Mouse (Mus musculus): ENCODE measurements around the gene Bex4. TPM values are rescaled to one million over a fixed set of nuclear protein-coding genes. Genes with fewer than 3 reads are reported as not detected.
"Not testable (repeated sequence)": the region's sequence is repeated elsewhere in the genome, so short reads cannot be mapped to it uniquely, and the experiment has no call there.

The Bex4 gene
- polyA plus RNA-seq, 1 experiment from 2014 or later, result 236 TPM

DNA sequence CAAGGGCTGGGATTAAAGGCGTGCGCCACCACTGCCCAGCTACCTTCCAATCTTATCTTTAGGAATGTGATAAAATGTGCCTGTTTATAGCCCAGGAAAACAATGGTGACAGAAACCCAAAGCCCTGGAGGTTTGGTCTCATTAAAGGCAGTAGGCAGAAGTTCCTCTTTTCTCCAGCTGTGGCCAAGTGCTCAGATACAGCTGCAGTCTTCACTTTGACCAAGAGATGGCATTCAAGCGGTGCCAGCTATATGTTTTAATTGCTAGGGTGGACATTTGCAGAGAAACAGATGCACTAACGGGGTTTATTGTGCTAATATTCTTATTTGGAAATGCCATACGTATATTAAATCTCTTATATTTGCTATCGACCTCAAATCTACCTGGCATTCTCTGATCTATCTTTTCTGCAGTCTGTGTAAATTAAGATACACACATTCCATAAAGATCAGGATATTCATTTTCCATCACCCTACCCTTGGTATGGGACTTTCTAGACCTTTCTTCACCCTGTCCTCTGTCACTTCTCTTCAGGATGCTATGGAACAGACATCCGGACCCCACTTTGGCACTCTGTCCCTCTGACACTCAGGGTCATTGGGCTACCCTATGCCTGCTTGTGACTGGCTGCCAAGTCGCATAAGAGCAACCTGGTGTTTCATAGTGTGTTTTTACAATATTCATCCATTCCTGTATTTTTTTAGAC, 11.6 kb upstream of the Bex4 start:
- Histone ChIP-seq H3K4me1 (ENCODE audit: control insufficient read depth, insufficient read depth, low read length) (no peaks in the 10 kb centered on the region), H3K36me3 (ENCODE audit: control insufficient read depth, insufficient read depth, low read length) (no peaks in the 10 kb centered on the region), H3K9ac (ENCODE audit: low read depth, low read length) (no peak overlapping the region), H3K27me3 (ENCODE audit: control insufficient read depth, insufficient read depth, low read length) (no peaks in the 10 kb centered on the region; the same call in 1 of the 2 replicates), H3K4me3 (ENCODE audit: low read depth, low read length) (no peak overlapping the region), H3K4me2 (no peak overlapping the region), H3K27ac (ENCODE audit: low read depth, low read length) (no peak overlapping the region), H3K9me3 (replicated peaks; ENCODE audit: control insufficient read depth, low read length) (no peaks in the 10 kb centered on the region)
- 45% methylated on average over 8 of the region's 8 CpGs for WGBS (ENCODE audit: insufficient replicate concordance)
- ATAC-seq (replicated peaks; ENCODE audit: insufficient number of reproducible peaks, low FRiP score, low TSS enrichment), result no peak

DNA sequence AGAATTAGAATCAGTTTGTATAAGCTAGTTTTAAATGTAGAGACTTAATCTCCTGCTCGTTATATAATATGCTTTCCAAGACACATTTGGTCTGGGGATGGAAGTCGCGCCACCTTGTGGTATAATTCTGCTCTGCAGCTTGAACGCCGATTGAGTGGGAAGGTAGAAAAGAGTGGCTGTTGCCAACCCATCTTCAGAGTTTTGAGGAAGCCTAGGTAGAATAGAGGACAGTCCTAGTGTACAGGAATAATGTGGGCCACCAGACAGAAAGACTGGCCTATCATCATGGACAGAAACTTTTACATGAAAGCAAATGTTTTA, 11.1 kb upstream of the Bex4 start:
- Histone ChIP-seq H3K9me3 (replicated peaks; ENCODE audit: control insufficient read depth, low read length) (no peaks in the 10 kb centered on the region), H3K27me3 (ENCODE audit: control insufficient read depth, insufficient read depth, low read length) (no peaks in the 10 kb centered on the region; the same call in 1 of the 2 replicates), H3K27ac (ENCODE audit: low read depth, low read length) (no peak overlapping the region), H3K4me2 (no peak overlapping the region), H3K9ac (ENCODE audit: low read depth, low read length) (no peak overlapping the region), H3K36me3 (ENCODE audit: control insufficient read depth, insufficient read depth, low read length) (no peaks in the 10 kb centered on the region), H3K4me1 (ENCODE audit: control insufficient read depth, insufficient read depth, low read length) (no peaks in the 10 kb centered on the region), H3K4me3 (ENCODE audit: low read depth, low read length) (no peak overlapping the region)
- 19% methylated on average over 5 of the region's 5 CpGs for WGBS (ENCODE audit: insufficient replicate concordance)
- no peak for ATAC-seq (replicated peaks; ENCODE audit: insufficient number of reproducible peaks, low FRiP score, low TSS enrichment)

- Histone ChIP-seq H3K4me3 (ENCODE audit: low read depth, low read length) (no peak overlapping the region), H3K27ac (ENCODE audit: low read depth, low read length) (no peak overlapping the region), H3K4me1 (ENCODE audit: control insufficient read depth, insufficient read depth, low read length) (no peaks in the 10 kb centered on the region), H3K36me3 (ENCODE audit: control insufficient read depth, insufficient read depth, low read length) (no peaks in the 10 kb centered on the region), H3K27me3 (ENCODE audit: control insufficient read depth, insufficient read depth, low read length) (no peaks in the 10 kb centered on the region), H3K4me2 (no peak overlapping the region), H3K9ac (ENCODE audit: low read depth, low read length) (no peak overlapping the region), H3K9me3 (replicated peaks; ENCODE audit: control insufficient read depth, low read length) (no peaks in the 10 kb centered on the region)
- 78% methylated on average over 4 of the region's 4 CpGs for WGBS (ENCODE audit: insufficient replicate concordance)
- peak; percentile 81 for ATAC-seq (replicated peaks; ENCODE audit: insufficient number of reproducible peaks, low FRiP score, low TSS enrichment)
These were observed 3.2 kb upstream of the Bex4 start for GRCm38 (mm10) chrX:136135559-136135958.

GRCm38 (mm10) chrX:136139640-136140004, 826 bp downstream of the Bex4 start:
- not testable (repeated sequence) for H3K9me3 ChIP-seq (replicated peaks; ENCODE audit: control insufficient read depth, low read length); H3K36me3 ChIP-seq (ENCODE audit: control insufficient read depth, insufficient read depth, low read length); H3K4me1 ChIP-seq (ENCODE audit: control insufficient read depth, insufficient read depth, low read length); H3K27ac ChIP-seq (ENCODE audit: low read depth, low read length); H3K27me3 ChIP-seq (ENCODE audit: control insufficient read depth, insufficient read depth, low read length)
- peak overlapping the region; percentile 43 for H3K4me3 ChIP-seq (ENCODE audit: low read depth, low read length)
- H3K4me2 ChIP-seq, result peak overlapping the region; percentile 55
- ATAC-seq (replicated peaks; ENCODE audit: insufficient number of reproducible peaks, low FRiP score, low TSS enrichment), result peak; percentile 10; the same call in 1 of the 2 replicates
- 19% methylated on average over 5 of the region's 5 CpGs for WGBS (ENCODE audit: insufficient replicate concordance)
- H3K9ac ChIP-seq (ENCODE audit: low read depth, low read length), result peak overlapping the region; percentile 62; the same call in 1 of the 2 replicates

- ATAC-seq (replicated peaks; ENCODE audit: insufficient number of reproducible peaks, low FRiP score, low TSS enrichment), result no peak
- H3K4me3 ChIP-seq (ENCODE audit: low read depth, low read length), result no peak overlapping the region
- H3K36me3 ChIP-seq (ENCODE audit: control insufficient read depth, insufficient read depth, low read length), result no peaks in the 10 kb centered on the region
- no peaks in the 10 kb centered on the region for H3K9me3 ChIP-seq (replicated peaks; ENCODE audit: control insufficient read depth, low read length)
- H3K4me1 ChIP-seq (ENCODE audit: control insufficient read depth, insufficient read depth, low read length), result no peaks in the 10 kb centered on the region
- H3K27me3 ChIP-seq (ENCODE audit: control insufficient read depth, insufficient read depth, low read length), result no peaks in the 10 kb centered on the region
- H3K9ac ChIP-seq (ENCODE audit: low read depth, low read length), result no peak overlapping the region
- H3K27ac ChIP-seq (ENCODE audit: low read depth, low read length), result no peak overlapping the region
- no peak overlapping the region for H3K4me2 ChIP-seq
- 70% methylated on average over 5 of the region's 5 CpGs for WGBS (ENCODE audit: insufficient replicate concordance)
These were observed 2.6 kb downstream of the Bex4 start for GRCm38 (mm10) chrX:136141385-136141784.

DNA sequence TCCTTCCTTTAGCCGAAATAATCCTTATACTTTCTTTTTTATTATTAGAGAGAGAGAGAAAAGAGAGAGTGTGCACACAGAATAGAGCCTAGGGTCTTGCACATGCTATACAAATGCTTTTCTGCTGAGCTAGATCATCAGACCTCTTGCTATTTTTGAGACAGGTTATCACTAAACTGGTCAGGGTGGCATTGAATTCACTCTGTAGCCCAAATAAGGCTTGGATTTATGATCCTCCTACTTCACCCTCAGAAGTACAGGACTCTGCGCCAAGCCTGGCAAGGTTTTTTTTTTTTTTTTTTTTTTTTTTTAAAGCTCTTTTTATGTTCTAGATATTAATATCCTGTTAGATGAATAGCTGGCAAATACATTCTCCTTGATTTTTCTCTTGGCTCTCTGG, 4.9 kb downstream of the Bex4 start:
- WGBS (ENCODE audit: insufficient replicate concordance), result 45% methylated on average over 2 of the region's 2 CpGs
- Histone ChIP-seq H3K4me3 (ENCODE audit: low read depth, low read length) (no peak overlapping the region), H3K4me1 (ENCODE audit: control insufficient read depth, insufficient read depth, low read length) (no peaks in the 10 kb centered on the region), H3K36me3 (ENCODE audit: control insufficient read depth, insufficient read depth, low read length) (no peaks in the 10 kb centered on the region), H3K4me2 (peak overlapping the region; percentile 45), H3K9ac (ENCODE audit: low read depth, low read length) (no peak overlapping the region), H3K27me3 (ENCODE audit: control insufficient read depth, insufficient read depth, low read length) (no peaks in the 10 kb centered on the region), H3K9me3 (replicated peaks; ENCODE audit: control insufficient read depth, low read length) (no peaks in the 10 kb centered on the region), H3K27ac (ENCODE audit: low read depth, low read length) (peak overlapping the region; percentile 81)
- ATAC-seq (replicated peaks; ENCODE audit: insufficient number of reproducible peaks, low FRiP score, low TSS enrichment), result no peak

GRCm38 (mm10) chrX:136144195-136144594, 5.4 kb downstream of the Bex4 start:
- Histone ChIP-seq H3K27me3 (ENCODE audit: control insufficient read depth, insufficient read depth, low read length) (no peaks in the 10 kb centered on the region), H3K4me3 (ENCODE audit: low read depth, low read length) (no peak overlapping the region), H3K4me1 (ENCODE audit: control insufficient read depth, insufficient read depth, low read length) (no peaks in the 10 kb centered on the region), H3K4me2 (peak overlapping the region; percentile 45), H3K9me3 (replicated peaks; ENCODE audit: control insufficient read depth, low read length) (no peaks in the 10 kb centered on the region), H3K27ac (ENCODE audit: low read depth, low read length) (peak overlapping the region; percentile 81), H3K9ac (ENCODE audit: low read depth, low read length) (no peak overlapping the region), H3K36me3 (ENCODE audit: control insufficient read depth, insufficient read depth, low read length) (no peaks in the 10 kb centered on the region)
- 39% methylated on average over 7 of the region's 7 CpGs for WGBS (ENCODE audit: insufficient replicate concordance)
- no peak for ATAC-seq (replicated peaks; ENCODE audit: insufficient number of reproducible peaks, low FRiP score, low TSS enrichment)

DNA sequence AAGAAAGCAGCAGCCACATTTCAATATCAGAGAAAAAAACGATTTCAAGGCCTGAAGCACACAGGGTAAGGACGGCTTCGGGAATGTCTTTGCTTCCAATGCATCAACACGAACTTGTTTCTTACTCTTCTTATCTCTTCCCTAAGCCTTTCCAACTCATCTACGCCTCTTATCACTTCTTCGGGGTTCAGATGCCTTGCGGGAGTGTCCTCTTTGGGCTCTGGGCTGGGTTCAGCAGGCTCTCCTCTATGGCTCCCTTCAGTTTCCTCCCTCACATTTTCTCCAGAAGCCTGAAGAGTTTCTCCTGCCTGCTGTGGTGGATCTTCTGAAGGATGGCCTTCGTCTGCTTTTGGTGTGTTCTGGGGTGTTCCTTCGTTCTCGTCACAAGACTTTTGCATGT, 31.8 kb downstream of the Bex4 start:
- peak overlapping the region; percentile 68 for H3K4me2 ChIP-seq
- H3K36me3 ChIP-seq (ENCODE audit: control insufficient read depth, insufficient read depth, low read length), result no peaks in the 10 kb centered on the region
- no peaks in the 10 kb centered on the region for H3K27me3 ChIP-seq (ENCODE audit: control insufficient read depth, insufficient read depth, low read length)
- peak overlapping the region; percentile 63 for H3K4me3 ChIP-seq (ENCODE audit: low read depth, low read length)
- H3K27ac ChIP-seq (ENCODE audit: low read depth, low read length), result peak overlapping the region; percentile 29; the same call in 1 of the 2 replicates
- WGBS (ENCODE audit: insufficient replicate concordance), result 38% methylated on average over 10 of the region's 10 CpGs
- no peaks in the 10 kb centered on the region for H3K9me3 ChIP-seq (replicated peaks; ENCODE audit: control insufficient read depth, low read length)
- 0 out of 2 replicates have a peak overlapping the region, but pooled peaks have one; percentile 46 for H3K9ac ChIP-seq (ENCODE audit: low read depth, low read length)
- ATAC-seq (replicated peaks; ENCODE audit: insufficient number of reproducible peaks, low FRiP score, low TSS enrichment), result 0 out of 2 replicates have a peak, but pooled peaks have one; percentile 8
- no peaks in the 10 kb centered on the region for H3K4me1 ChIP-seq (ENCODE audit: control insufficient read depth, insufficient read depth, low read length)
